Mouse (Mus musculus) hematopoietic stem cell, adult 5-6 weeks (primary cell): Measurements from ENCODE around the gene Zfp84. TPM values are rescaled to one million over a fixed set of nuclear protein-coding genes. Genes with fewer than 3 reads are reported as not detected.
"Not testable (repeated sequence)": the region's sequence is repeated elsewhere in the genome, so short reads cannot be mapped to it uniquely, and the experiment has no call there.

Experiments used
- ATAC-seq, 2 experiments: fragments of 125-278 bp in 1 of 2; replicated peaks in 1 of 2; 2 replicates each; pipeline ENCODE4 v1.8.0; 2016 to 2017; ENCODE audit warnings: inconsistent platforms in 2 of 2, mild to moderate bottlenecking in 2 of 2, moderate number of reproducible peaks in 2 of 2, low read depth in 1 of 2, moderate TSS enrichment in 1 of 2; ENCODE audit not compliant: low FRiP score in 2 of 2, poor library complexity in 2 of 2, severe bottlenecking in 2 of 2, insufficient read depth in 1 of 2, low TSS enrichment in 1 of 2
- total RNA-seq: library from RNA; stranded (forward); fragments of 172-1452, 232-1000 nt; gene quantifications from 2 replicates; pipeline ENCODE4 v1.2.3, GENCODE M21; 2017

Zfp84 gene
- total RNA-seq: 22.1 and 29.1 TPM in 2 replicates

GRCm38 (mm10) chr7:29768090-29768900, at the start of gene Zfp84:
Zfp84 (plus strand) TSS chr7:29768552.
- peak; percentile 96 for ATAC-seq

DNA sequence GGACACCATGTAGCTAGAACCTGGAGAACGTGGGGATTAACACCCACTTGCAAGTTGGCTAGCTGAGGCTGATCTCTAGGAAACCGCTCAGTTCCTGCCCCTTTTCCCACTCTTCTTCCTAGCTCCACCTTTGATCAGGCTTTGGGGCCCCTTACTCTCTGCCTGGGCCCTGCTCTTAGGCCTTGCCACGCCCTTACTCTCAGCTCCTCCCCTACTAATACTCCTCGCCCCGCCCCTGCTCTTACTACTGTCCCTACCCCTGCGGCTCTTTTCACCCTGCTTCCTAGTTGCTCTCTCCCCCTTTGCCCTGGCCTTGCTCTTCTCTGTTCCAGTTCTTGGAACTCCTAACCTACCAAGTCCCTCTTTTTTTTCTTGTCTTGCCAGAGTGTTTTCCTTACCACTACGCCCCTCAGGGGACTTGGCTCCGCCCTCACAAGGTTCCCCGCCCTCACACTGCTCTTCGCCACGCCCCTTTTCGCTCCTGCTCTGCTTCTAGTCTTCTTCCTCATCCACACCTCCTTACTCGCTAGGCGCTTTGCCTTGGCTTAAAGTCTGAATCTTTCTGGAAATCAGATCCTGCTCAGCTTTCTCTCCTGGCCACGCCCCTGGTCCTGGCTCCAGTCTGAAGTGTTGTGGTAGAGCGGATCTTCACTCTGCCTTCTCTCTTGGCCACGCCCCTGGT, 42.8 kb upstream of the Zfp84 start:
- ATAC-seq: peak in 1 of 2 experiments; percentile 42; a peak in 1 of 4 replicates

- not testable (repeated sequence) for ATAC-seq
These were observed 41.5 kb upstream of the Zfp84 start, which contains the start of gene Catsperg2 for GRCm38 (mm10) chr7:29726860-29727259. Catsperg2 (minus strand) TSS chr7:29727032.

DNA sequence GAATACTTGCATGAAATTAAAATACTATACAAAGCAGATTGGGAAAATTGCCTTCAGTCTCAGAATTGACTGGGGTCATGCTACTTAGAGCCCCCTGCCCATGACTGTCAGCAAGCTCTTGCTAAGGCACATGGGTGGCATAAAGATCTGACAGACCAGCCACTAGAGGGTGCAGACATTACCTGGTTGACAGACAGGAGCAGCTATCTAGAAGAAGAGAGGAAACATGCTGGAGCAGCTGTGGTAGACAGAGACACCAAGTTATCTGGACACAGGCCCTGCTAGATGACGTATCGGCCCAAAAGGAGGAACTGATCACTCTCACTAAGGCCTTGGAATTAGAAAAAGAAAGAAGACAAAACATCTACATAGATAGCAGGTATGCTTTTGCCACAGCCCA, 40.3 kb upstream of the Zfp84 start:
- ATAC-seq: no peak

- no peak for ATAC-seq
These were observed 26.1 kb upstream of the Zfp84 start for GRCm38 (mm10) chr7:29742258-29742657.

DNA sequence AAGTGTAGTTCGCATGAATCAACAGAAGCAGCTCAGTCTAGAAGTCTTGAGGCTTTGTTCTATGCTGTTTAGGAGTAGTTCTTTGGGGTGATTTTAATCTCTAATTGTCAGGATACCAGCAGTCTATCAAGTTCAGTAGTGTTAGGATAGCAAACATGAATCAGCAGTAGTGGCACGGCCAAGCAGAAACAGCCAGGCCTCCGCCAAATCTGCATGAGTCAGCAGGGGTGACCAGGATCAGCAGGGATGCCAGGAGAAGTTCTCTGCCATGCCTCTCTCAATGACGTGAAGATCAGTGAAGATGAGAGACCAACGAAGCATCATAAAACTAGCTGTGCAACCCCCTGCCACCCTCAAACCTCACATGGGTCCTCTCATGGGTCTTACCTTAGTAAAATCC, 7.9 kb upstream of the Zfp84 start:
- ATAC-seq: no peak

DNA sequence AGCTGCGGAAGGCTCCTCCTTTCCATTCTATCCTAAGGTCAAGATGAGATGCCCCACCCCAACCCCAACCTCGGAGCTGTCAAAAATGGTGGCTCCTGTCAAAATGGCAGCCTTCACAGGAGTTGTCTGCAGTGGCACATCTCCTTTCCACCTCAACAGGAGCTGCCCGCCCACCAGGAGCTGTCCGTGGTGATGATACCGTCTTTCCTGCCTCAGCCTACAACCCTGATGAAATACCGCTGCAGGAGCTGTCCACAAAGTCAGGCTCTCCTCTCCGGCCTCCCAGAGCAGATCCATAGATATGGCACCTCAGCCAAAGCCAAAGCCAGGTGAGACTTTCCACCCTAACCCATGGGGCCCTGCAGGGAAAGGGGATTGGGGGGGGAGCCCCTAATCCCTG, 3.6 kb upstream of the Zfp84 start:
- ATAC-seq: no peak

DNA sequence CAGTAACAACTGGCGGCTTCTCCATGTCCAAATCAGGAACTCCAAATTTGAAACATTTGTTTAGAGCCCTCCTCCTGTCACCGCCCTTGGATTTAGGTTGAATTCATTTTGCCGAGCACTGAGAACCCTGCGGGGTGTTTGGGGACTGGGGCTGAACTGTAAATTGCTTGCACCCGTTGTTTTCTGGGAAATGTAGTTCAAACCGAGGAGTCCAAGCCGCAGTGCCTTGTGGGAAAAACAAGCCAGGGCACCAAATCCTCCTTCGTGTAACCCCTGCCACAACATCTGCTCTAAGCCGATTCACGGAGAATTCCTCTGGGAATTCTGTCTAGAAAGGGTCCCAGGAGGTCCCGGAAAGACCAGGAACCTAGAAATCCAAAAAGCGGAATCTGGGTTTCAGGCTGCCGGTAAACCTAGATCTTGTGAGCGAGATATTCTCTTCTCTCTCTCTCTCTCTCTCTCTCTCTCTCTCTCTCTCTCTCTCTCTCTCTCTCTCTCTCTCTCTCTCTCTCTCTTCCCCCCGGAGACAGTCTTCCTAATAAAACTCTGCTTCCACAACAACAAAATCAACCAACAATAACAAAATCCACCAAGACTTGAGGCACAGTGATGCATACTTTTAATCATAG, 1.2 kb upstream of the Zfp84 start:
- ATAC-seq: peak; percentile 61 to 65

DNA sequence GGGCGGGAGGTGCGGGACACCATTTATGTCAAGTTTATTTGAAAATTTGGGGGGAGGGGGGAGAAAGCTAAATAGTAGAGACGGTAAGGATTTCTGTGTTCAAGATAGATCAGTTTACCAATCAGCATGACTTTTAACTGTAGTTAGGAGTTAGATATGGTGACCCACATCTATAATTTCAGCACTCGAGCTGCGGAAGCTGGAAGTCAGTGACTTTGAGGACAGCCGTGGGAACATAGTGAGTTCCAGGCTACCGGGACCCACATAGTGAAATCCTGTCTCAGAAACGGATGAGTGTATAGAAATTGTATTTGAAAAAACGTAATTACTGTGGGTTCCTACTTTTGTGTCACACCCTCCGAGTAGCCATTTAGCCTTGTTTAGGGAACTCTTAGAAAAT, 628 bp downstream of the Zfp84 start:
- ATAC-seq: no peak

DNA sequence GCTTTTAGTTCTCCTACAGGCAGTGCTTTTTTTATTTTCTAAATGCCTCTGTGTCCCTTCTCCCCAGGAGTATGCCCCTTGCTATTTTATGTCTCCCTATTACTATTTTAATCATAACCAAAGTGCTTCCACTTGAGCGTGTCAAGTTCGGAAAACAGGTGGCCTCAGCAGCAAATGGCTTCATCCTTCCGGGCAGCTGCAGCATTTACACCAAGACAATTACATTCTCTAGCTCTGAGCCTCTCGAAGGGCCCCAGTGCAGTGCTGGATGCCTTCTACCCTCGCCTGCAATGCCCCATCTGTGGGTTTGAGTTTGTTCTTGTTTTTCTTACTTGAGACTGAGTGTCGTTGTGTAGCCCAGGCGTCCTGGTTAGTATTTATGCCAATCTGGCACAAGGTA, 5.2 kb downstream of the Zfp84 start:
- no peak for ATAC-seq

GRCm38 (mm10) chr7:29774371-29774770, 6.0 kb downstream of the Zfp84 start:
- ATAC-seq: no peak

DNA sequence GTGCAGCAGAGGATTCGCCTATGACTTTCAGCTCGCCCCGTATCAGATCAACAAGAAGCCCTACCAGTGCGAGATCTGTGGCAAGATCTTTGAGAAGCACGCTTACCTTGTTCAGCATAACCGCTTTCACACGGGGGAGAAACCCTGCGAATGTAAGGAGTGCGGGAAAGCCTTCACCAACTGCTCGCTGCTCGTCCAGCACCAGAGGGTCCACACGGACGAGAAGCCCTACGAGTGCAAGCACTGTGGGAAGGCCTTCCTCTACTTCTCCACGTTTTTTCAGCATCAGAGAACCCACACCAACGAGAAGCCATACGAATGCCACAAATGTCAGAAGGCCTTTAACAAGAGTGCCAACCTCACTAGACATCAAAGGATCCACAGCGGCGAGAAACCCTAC, 8.2 kb downstream of the Zfp84 start:
- no peak for ATAC-seq

DNA sequence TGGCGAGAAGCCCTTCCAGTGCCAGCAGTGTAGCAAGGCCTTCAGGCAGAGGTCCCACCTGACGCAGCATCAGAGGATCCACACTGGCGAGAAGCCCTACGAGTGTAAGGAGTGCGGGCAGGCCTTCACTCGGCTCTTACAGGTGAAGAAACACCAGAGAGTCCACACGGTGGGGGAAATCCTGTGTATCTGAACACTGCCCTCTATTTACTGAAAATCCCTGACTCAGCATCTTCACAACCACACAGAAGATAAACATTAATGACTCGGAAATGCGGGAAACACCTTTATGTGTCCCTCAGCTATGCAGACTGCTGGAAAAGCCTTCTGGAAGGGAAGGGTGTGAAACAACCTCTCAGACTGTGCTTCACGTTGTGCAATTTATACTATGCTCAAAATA, 9.0 kb downstream of the Zfp84 start:
- ATAC-seq: no peak

DNA sequence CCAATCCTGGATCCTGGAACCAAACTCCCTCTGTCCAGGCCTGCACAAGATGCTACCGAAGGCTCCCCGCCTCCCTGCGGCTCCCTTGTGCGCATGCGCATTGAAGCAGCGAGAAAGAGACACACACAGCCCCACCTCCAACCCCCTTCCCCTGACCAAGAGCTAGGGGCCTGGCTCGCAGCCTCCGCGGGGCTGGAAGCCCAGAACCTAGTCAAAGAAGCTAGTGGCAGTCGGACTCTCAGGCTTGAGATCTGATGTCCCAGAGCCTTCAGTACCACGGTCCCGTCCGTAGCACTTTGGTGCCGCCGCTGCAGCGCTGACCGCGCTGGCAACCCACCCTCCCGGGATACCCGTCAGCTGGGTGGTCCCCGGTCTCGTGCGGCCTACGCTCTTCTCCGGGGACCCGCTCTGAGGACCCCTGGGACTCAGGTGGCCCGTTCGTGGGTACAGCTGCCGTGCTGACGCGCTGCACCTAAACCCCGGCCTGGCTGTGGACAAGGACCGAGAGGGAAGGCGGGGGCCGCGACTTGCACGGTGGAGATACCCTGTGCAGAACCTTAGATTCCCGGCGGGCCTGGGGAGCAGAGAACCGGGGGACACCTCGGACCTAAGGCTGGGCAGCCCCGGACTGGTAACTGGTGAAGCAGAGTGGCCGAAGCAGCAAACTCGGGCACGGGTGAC, 15.7 kb downstream of the Zfp84 start, which contains the start of gene Zfp30:
Gene Zfp30, plus strand, starts transcription at position 128 of the 681 bp plus-strand sequence.
- peak; percentile 93 to 94 for ATAC-seq

DNA sequence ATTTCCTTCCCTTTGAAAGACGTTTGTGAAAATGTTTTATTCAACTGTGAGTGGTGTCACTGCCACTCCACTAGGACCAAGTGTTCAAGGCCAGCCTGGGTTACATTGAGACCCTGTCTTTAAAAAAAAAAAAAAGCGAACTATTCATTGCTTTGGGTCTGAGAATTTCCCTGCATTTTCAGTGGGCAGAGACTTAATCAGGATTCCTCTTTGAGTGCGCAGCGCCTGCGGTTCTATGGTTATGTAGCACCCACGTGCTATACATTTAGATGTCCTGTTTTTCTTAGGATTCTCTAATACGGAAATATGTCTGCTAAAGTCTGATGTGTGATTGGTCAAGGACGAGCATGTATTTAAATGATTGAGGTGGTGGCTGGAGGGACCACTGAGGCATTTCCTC, 16.7 kb downstream of the Zfp84 start:
- no peak for ATAC-seq

DNA sequence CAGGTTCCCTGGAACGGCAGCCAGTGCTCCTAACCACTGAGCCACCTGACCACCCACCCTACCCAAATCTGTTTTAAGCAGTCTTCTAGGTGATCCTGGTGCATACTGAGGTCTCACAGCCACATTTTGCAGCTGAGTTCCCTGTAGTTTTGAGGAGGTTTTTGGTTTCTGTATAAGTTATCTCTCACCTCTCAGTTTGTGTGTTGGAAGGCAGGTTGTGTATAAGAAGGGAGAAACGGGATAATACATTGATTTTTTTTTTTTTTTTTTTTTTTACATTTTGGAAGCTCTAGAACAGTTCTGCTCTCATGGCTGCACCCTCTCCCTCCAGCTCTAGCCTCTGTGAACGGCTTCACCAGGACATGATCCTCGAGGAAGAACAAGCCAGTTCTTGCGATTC, 17.5 kb downstream of the Zfp84 start:
- ATAC-seq: no peak

DNA sequence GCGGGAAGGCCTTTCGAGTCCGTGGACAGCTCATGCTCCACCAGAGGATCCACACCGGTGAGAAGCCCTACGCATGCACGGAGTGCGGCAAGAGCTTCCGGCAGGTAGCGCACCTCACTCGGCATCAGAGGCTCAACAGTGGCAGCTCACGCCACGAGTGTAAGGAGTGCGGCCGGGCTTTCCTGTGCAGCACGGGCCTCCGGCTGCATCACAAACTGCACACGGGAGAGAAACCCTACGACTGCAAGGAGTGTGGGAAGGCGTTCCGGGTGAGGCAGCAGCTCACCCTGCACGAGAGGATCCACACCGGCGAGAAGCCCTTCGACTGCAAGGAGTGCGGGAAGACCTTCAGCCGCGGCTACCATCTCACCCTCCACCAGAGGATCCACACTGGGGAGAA, 24.6 kb downstream of the Zfp84 start:
- no peak for ATAC-seq

DNA sequence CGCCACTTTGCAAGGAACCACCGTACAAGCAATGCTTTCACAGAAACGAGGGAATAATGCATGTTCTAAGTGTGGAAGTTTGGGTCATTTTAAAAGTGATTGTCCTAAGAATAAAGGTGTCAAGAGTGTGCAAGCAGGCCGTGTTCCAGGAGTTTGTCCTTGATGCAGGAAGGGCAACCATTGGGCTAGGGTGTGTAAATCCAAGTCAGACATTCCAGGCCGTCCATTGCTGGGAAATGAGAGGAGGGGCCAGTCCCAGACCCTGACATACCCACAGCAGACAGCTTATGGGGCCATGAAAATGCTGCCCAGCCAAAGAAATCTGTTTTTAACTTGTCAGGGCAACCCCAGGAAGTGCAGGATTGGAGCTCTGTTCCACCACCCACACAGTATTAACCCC, 38.7 kb downstream of the Zfp84 start:
- ATAC-seq: no peak
